Mouse (Mus musculus): ENCODE measurements around the gene Clp1. TPM values are rescaled to one million over a fixed set of nuclear protein-coding genes. Genes with fewer than 3 reads are reported as not detected.

The Clp1 gene
- polyA plus RNA-seq (2017; shearing (Covaris generic)), result 68.6 TPM

GRCm38 (mm10) chr2:84727172-84727858, at the start of gene Clp1:
Clp1 (minus strand) TSS chr2:84727350.

GRCm38 (mm10) chr2:84775241-84775640, 48.1 kb upstream of the Clp1 start, which contains the start of gene Serping1:
Serping1 (minus strand) TSS chr2:84775444.

GRCm38 (mm10) chr2:84743561-84743960, 16.4 kb upstream of the Clp1 start, which contains the start of gene Gm19426:
Gm19426 (minus strand) TSS chr2:84743655.

GRCm38 (mm10) chr2:84733579-84734300, 6.6 kb upstream of the Clp1 start, which contains the start of gene Ypel4:
Ypel4 (plus strand) TSS chr2:84734058.

DNA sequence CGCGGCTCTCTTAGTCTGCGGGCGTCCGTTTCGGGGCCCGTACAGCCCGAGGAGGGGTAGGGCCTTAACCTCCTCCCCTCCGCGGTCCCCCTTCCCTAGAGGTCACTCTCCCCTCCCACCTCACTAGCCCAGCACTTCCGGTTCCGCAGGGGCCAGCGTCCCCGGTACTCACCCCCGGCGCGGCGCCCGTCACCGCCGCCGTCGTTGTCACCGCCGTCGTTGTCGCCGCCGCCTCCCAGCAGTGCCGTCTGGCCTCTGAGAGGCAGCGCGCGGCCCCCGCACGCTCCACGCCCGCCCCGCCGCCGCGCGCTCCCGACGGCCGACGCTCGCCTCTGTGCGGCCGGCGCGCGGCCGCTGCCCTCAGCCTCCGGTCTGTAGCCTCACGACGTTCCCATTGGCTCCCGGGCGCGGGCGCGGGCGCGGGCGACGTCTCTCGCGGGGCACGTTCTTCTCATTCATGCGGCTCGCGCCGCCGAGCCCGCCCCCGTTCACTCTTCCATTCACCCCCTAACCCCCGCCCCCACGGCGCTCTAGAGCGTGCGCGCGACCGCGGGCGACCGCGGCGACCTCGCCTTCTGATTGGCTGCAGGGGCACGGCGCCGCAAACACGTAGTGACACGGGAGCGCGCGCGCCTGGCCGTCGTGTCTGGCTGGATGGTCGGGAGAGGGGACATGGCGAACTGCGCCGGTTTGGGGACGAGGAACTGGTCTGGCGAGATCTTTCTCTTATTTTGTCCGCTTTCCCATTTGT, 12.2 kb downstream of the Clp1 start, which contains the start of gene Zdhhc5:
Gene Zdhhc5, minus strand, starts transcription at position 370 of the 751 bp plus-strand sequence.

GRCm38 (mm10) chr2:84679016-84679415, 48.1 kb downstream of the Clp1 start, which contains the start of gene Tmx2:
Tmx2 (minus strand) TSS chr2:84679140.

DNA sequence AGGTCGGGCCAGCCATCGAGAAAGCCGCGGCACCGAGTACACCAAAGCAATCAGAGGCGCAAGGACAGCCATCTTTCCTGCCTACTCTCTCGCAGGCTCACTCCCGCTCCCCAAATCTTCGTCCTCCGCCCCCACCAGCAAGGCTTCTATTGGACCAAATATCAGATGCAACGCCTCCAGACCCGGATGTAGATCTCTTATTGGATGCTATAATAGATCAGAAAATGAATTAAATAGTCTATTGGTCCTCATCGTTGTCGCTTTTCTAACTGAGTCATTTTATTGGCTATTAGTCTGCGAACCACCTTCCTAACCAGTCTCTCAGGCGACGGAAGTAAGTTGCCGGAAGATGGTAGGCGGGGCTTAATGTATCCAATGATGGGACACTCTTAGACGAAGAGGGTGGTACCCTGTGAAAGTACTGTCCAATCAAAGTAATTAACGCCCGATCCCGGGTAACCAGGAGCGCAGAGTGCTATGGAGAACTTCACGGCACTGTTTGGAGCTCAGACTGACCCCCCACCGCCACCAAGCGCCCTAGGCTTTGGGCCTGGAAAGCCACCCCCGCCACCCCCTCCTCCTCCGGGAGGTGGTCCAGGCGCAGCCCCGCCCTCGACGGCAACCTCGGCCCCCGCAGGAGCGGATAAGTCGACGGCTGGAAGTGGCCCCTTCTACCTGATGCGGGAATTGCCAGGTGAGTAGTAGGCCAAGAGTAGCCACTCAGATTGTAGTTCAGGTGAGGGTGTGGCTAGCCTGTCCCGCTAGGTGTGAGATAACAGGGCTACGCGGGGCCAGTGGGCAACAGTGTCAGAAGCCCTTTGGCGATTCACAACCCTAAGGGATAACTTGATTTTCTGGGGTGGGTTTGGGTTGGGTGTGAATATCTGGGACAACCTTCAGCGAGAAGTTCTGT, 48.9 kb downstream of the Clp1 start, which contains the start of the genes Gm28635 and Med19:
Gene Gm28635, minus strand, starts transcription at position 74 of the 913 bp plus-strand sequence.
Gene Med19, plus strand, starts transcription at position 435 of the 913 bp plus-strand sequence.

Other genes starting within 250 kb of the Clp1 start
- 4.3 TPM for gene Ctnnd1, start 76.6 kb downstream of the Clp1 start, polyA plus RNA-seq (2017; shearing (Covaris generic))
- gene Btbd18, start 68.3 kb downstream of the Clp1 start, polyA plus RNA-seq (2017; shearing (Covaris generic)), result 0.16 TPM
- gene Selenoh, start 56.6 kb downstream of the Clp1 start, polyA plus RNA-seq (2017; shearing (Covaris generic)), result 88.2 TPM
- gene Gm28635, start 49.3 kb downstream of the Clp1 start, polyA plus RNA-seq (2017; shearing (Covaris generic)), result not detected
- gene Med19, start 48.9 kb downstream of the Clp1 start, polyA plus RNA-seq (2017; shearing (Covaris generic)), result 37.8 TPM
- gene Tmx2, start 48.2 kb downstream of the Clp1 start, polyA plus RNA-seq (2017; shearing (Covaris generic)), result 122 TPM
- 29.0 TPM for gene Zdhhc5, start 12.2 kb downstream of the Clp1 start, polyA plus RNA-seq (2017; shearing (Covaris generic))
- gene Ypel4, start 6.7 kb upstream of the Clp1 start, polyA plus RNA-seq (2017; shearing (Covaris generic)), result 3.9 TPM
- not detected for gene Gm19426, start 16.3 kb upstream of the Clp1 start, polyA plus RNA-seq (2017; shearing (Covaris generic))
- not detected for gene Serping1, start 48.1 kb upstream of the Clp1 start, polyA plus RNA-seq (2017; shearing (Covaris generic))
- 74.0 TPM for gene Ube2l6, start 71.5 kb upstream of the Clp1 start, polyA plus RNA-seq (2017; shearing (Covaris generic))
- not detected for gene Smtnl1, start 95.3 kb upstream of the Clp1 start, polyA plus RNA-seq (2017; shearing (Covaris generic))
- gene Timm10, start 99.6 kb upstream of the Clp1 start, polyA plus RNA-seq (2017; shearing (Covaris generic)), result 33.3 TPM
- gene Slc43a1, start 111.5 kb upstream of the Clp1 start, polyA plus RNA-seq (2017; shearing (Covaris generic)), result 7.9 TPM
- gene Rtn4rl2, start 159.4 kb upstream of the Clp1 start, polyA plus RNA-seq (2017; shearing (Covaris generic)), result not detected
- gene Slc43a3, start 209.2 kb upstream of the Clp1 start, polyA plus RNA-seq (2017; shearing (Covaris generic)), result 11.6 TPM